Mouse (Mus musculus) limb, embryonic 11.5 days (tissue): Measurements from ENCODE around the gene Zfp507. TPM values are rescaled to one million over a fixed set of nuclear protein-coding genes. Genes with fewer than 3 reads are reported as not detected.

Source experiments
- ATAC-seq: fragments of 200-750 bp; cut with Nextera tagmentation; 2 replicates; pipeline ENCODE4 v1.8.0; 2017; ENCODE audit warnings: low read depth; ENCODE audit not compliant: insufficient number of reproducible peaks, low FRiP score, low TSS enrichment
- DNase-seq: peaks from one replicate; pipeline ENCODE4 v3.0.0-alpha.2; 2015; ENCODE audit warnings: low spot score
- H3K27ac ChIP-seq: fragments of 300-500 bp; sonication (generic); replicated peaks from 2 replicates; pipeline ENCODE4 v1.5.1; 2014; ENCODE audit warnings: low read depth, mild to moderate bottlenecking, low read length
- H3K27me3 ChIP-seq: fragments of 300-500 bp; sonication (generic); 2 replicates; pipeline ENCODE4 v1.6.1; 2014; ENCODE audit warnings: mild to moderate bottlenecking, low read length, mixed read lengths; ENCODE audit not compliant: control insufficient read depth, insufficient read depth
- H3K36me3 ChIP-seq: fragments of 300-500 bp; sonication (generic); 2 replicates; pipeline ENCODE4 v1.6.1; 2014; ENCODE audit warnings: mild to moderate bottlenecking, low read length, moderate library complexity, mixed read lengths; ENCODE audit not compliant: control insufficient read depth, insufficient read depth
- H3K4me1 ChIP-seq: fragments of 300-500 bp; sonication (generic); 2 replicates; pipeline ENCODE4 v1.6.1; 2014; ENCODE audit warnings: low read length, mixed read lengths; ENCODE audit not compliant: control insufficient read depth, insufficient read depth
- H3K4me2 ChIP-seq: fragments of 300-500 bp; sonication (generic); 2 replicates; pipeline ENCODE4 v1.6.1; 2014; ENCODE audit warnings: low read depth, mild to moderate bottlenecking, moderate library complexity; ENCODE audit not compliant: severe bottlenecking
- H3K4me3 ChIP-seq: fragments of 300-500 bp; sonication (generic); 2 replicates; pipeline ENCODE4 v1.5.1; 2014; ENCODE audit warnings: low read depth, low read length
- H3K9ac ChIP-seq: fragments of 300-500 bp; sonication (generic); 2 replicates; pipeline ENCODE4 v1.6.1; 2014; ENCODE audit warnings: mild to moderate bottlenecking, low read length
- H3K9me3 ChIP-seq: fragments of 300-500 bp; sonication (generic); 2 replicates; pipeline ENCODE4 v1.6.1; 2016; ENCODE audit warnings: low read length; ENCODE audit not compliant: control insufficient read depth
- WGBS: fragments of 180-500 bp; shearing (Covaris S2); extraction: QIAGEN DNeasy Blood & Tissue Kit; methylation state at CpG from one replicate; pipeline ENCODE4 v1.1.7; 2014; 5-methylcytosine and 5-hydroxymethylcytosine counted together
- polyA plus RNA-seq: library from polyadenylated mRNA; unstranded; fragments of >200 nt; fragmentation: Nextera tagmentation; extraction: Ambion mirVana; gene quantifications from 2 replicates; pipeline ENCODE4 v1.2.1, GENCODE M21; 2014

Gene Zfp507
- polyA plus RNA-seq, 1 experiment from 2014 or later: 20.8 TPM

DNA sequence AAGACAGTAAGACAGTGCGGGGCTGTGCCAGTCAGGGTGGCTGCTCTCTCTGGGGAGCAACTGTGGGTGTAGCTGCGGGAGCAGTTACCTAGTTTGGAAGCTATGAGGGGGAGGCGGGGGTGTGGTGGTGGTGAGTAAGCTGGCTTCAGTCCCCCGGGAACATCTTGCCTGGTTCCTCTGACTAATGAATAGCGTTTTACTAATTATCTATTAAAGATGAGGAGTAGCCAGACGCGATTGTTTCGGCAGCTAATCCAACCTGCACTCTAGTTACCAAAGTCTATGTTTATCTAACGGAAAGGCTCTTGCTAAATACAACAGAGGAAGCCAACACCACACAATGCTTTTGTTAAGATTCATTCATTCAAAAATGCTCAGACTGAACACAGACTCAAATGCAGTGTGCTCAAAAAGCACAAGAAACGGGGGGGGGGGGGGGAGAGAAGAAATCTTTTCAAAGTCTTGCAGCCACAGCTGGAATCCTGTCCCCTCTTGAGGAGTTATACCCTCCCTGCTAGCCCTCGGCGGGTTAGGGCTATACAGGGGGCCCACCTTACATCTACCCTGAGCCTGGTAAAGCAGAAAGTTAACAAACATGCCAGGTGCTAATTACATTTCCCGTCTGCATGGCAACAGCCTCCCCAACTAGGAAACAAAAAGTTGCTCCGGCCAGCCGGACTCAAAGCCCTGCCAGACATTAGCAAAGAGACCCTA is 49.3 kb downstream of the Zfp507 start:
- ATAC-seq: no peak
- Histone ChIP-seq H3K27ac (no peak overlapping the region), H3K4me2 (peak overlapping the region; percentile 84), H3K9me3 (no peaks in the 10 kb centered on the region), H3K36me3 (peaks cover 5% of the 10 kb centered on the region; the same call in 1 of the 2 replicates), H3K9ac (peak overlapping the region; percentile 73), H3K27me3 (no peaks in the 10 kb centered on the region), H3K4me1 (peaks cover 3% of the 10 kb centered on the region; the same call in 1 of the 2 replicates), H3K4me3 (peak overlapping the region; percentile 86)
- no peak for DNase-seq
- WGBS: 7% methylated on average over 15 of the region's 15 CpGs

DNA sequence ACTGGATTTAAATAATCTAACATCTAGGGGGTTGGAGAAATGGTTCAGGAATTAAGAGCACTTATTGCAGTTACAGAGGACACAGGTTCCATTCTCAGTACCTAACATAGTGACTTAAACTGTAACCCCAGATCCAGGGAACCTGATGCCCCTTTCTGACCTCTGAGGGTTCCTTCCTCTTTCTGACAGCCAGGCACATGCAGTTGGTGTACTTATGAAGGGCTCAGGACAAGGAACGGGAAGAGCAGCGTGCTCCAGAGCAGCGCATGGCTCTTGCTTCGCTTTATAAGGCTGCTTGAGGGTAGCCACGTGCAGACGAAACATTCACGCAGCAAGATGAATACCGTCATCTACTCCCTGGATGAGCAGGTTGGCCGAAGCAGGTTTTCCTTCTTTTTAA is 51.9 kb downstream of the Zfp507 start:
- Histone ChIP-seq H3K27ac (no peak overlapping the region), H3K4me1 (peaks cover 3% of the 10 kb centered on the region; the same call in 1 of the 2 replicates), H3K27me3 (no peaks in the 10 kb centered on the region), H3K4me3 (no peak overlapping the region), H3K36me3 (peaks cover 10% of the 10 kb centered on the region; the same call in 1 of the 2 replicates), H3K9me3 (no peaks in the 10 kb centered on the region), H3K4me2 (no peak overlapping the region), H3K9ac (no peak overlapping the region)
- 95% methylated on average over 9 of the region's 9 CpGs for WGBS
- ATAC-seq: no peak
- DNase-seq: no peak

- Histone ChIP-seq H3K9ac (no peak overlapping the region), H3K4me2 (no peak overlapping the region), H3K27ac (no peak overlapping the region), H3K27me3 (no peaks in the 10 kb centered on the region), H3K4me3 (no peak overlapping the region), H3K36me3 (peaks cover 10% of the 10 kb centered on the region; the same call in 1 of the 2 replicates), H3K4me1 (no peaks in the 10 kb centered on the region), H3K9me3 (no peaks in the 10 kb centered on the region)
- ATAC-seq (peak; percentile 60; the same call in 1 of the 2 replicates), DNase-seq (no peak)
- 85% methylated on average over 14 of the region's 14 CpGs for WGBS
Measured at GRCm38 (mm10) chr7:35747397-35747964, 55.3 kb downstream of the Zfp507 start.

DNA sequence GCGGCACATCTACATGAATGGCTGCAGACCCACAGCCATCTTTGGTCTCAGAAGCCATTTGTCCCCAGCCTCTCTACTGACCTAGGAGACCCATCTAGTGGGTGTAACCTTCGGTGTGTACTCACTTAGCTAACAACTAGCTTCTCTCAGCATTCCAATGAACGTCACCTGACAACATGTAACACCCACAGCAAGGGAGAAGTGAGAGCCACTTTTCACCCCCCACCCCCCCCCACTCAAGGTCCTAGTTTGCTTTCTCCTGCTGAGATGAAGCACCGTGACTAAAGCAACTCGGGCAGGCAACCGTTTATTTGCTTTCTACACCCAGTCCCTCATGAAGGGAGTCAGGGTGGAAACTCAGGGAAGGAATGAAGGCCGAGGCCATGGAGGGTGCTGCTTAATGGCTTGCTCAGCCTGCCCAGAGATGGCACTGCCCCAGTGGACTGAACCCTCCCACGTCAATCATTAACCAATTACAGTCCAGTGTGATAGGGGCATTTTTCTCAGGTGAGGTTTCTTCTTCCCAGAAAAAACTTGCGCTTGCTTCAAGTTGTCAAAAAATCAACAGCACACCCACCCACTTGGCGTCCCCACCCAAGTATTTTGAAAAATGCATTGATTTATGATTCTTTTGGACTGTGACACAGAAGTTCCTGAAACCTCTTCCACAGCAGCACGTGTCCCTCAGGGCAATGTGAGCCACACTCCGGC is 56.0 kb downstream of the Zfp507 start:
- Histone ChIP-seq H3K9me3 (no peaks in the 10 kb centered on the region), H3K36me3 (peaks cover 10% of the 10 kb centered on the region; the same call in 1 of the 2 replicates), H3K4me3 (no peak overlapping the region), H3K4me2 (no peak overlapping the region), H3K27me3 (no peaks in the 10 kb centered on the region), H3K27ac (no peak overlapping the region), H3K4me1 (no peaks in the 10 kb centered on the region), H3K9ac (no peak overlapping the region)
- ATAC-seq (no peak), DNase-seq (no peak)
- 86% methylated on average over 12 of the region's 12 CpGs for WGBS

GRCm38 (mm10) chr7:35745281-35745702 is 57.5 kb downstream of the Zfp507 start:
- Histone ChIP-seq H3K27me3 (no peaks in the 10 kb centered on the region), H3K4me3 (no peak overlapping the region), H3K27ac (no peak overlapping the region), H3K36me3 (peaks cover 10% of the 10 kb centered on the region; the same call in 1 of the 2 replicates), H3K4me1 (no peaks in the 10 kb centered on the region), H3K9me3 (no peaks in the 10 kb centered on the region), H3K4me2 (no peak overlapping the region), H3K9ac (no peak overlapping the region)
- no peak for ATAC-seq
- 71% methylated on average over 6 of the region's 6 CpGs for WGBS
- no peak for DNase-seq

- H3K27ac ChIP-seq: no peak overlapping the region
- no peaks in the 10 kb centered on the region for H3K9me3 ChIP-seq
- DNase-seq (no peak), ATAC-seq (no peak)
- H3K27me3 ChIP-seq: no peaks in the 10 kb centered on the region
- no peak overlapping the region for H3K9ac ChIP-seq
- H3K4me1 ChIP-seq: no peaks in the 10 kb centered on the region
- peaks cover 10% of the 10 kb centered on the region; the same call in 1 of the 2 replicates for H3K36me3 ChIP-seq
- no peak overlapping the region for H3K4me2 ChIP-seq
- no peak overlapping the region for H3K4me3 ChIP-seq
- WGBS: 90% methylated on average over 9 of the region's 9 CpGs
Measured at GRCm38 (mm10) chr7:35744771-35745170, 58.0 kb downstream of the Zfp507 start.

DNA sequence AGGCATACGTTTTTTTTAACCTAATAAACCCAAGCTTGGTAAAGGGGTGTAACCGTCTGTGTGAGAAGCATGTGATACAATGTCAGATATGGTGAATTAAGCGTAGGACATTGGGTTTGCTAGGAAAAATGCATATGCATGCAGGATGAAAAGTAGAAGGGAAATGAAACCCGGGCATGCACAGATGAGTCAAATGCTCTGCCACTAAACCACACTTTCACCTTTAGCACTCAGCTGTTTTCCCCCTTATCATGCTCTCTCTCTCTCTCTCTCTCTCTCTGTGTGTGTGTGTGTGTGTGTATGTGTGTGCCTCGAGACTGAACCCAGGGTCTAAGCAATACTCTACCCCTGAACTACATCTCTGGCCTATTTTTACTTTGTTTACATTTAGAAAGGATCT is 60.5 kb downstream of the Zfp507 start:
- Histone ChIP-seq H3K27me3 (no peaks in the 10 kb centered on the region), H3K36me3 (peaks cover 10% of the 10 kb centered on the region; the same call in 1 of the 2 replicates), H3K27ac (no peak overlapping the region), H3K9me3 (no peaks in the 10 kb centered on the region), H3K9ac (no peak overlapping the region), H3K4me1 (no peaks in the 10 kb centered on the region), H3K4me2 (no peak overlapping the region), H3K4me3 (no peak overlapping the region)
- 85% methylated on average over 5 of the region's 5 CpGs for WGBS
- ATAC-seq (no peak), DNase-seq (no peak)

DNA sequence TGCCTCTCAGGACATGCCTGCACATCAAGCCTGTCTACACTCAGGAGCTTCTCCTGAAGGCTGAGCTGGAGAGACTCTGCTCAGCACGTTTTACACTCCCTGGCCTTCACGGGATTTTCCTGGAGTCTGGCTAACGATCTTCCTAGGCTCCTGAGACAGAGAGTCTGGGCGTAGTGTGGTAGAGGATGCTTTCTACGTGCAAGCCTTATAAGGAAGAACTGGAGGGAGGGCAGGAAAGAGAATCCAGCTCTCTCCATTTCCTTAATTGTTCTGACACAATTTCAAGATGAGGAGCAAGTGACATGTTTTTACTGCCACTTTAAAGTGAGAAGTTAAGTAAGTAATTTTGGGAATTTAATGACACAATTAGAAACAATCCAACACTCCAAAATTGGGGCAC is 60.9 kb downstream of the Zfp507 start:
- DNase-seq (no peak), ATAC-seq (no peak)
- no peaks in the 10 kb centered on the region for H3K27me3 ChIP-seq
- peaks cover 8% of the 10 kb centered on the region; the same call in 1 of the 2 replicates for H3K36me3 ChIP-seq
- no peak overlapping the region for H3K4me2 ChIP-seq
- H3K4me1 ChIP-seq: no peaks in the 10 kb centered on the region
- 69% methylated on average over 5 of the region's 5 CpGs for WGBS
- H3K9ac ChIP-seq: no peak overlapping the region
- no peak overlapping the region for H3K4me3 ChIP-seq
- H3K27ac ChIP-seq: no peak overlapping the region
- H3K9me3 ChIP-seq: no peaks in the 10 kb centered on the region
